ENCODE assay signal across 8 mouse cellular contexts in the genomic region with DNA sequence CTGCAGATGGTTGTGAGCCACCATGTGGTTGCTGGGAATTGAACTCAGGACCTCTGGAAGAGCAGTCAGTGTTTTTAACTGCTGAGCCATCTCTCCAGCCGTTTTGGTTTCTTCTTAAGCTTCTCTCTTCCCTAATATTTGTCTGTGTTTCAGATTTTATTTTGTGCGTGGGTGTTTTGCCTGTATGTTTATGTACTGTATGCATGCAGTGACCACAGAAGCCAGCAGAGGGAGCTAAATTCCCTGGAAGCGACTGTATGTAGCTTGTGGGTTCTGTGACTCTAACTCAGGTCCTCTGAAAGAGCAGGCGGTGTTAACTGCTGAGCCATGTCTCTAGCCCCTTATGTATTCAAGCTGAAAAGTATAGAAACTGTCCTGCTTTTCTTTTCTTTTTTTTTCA. TPM values are rescaled to one million over a fixed set of nuclear protein-coding genes. Genes with fewer than 3 reads are reported as not detected.
A peak's percentile ranks its signal among the peaks of the same experiment; 100 is the strongest.
DNase-seq lines count a peak whose midpoint lies in the region; ATAC-seq and TF ChIP-seq lines count a peak whose summit lies in the region.

No protein-coding gene starts in this region.

- H3K27ac ChIP-seq in lung, postnatal 0 days (ENCODE audit: low read length) = no peak overlapping the region
- no peak overlapping the region for H3K27ac ChIP-seq in cortical plate, adult 2 months (ENCODE audit: insufficient read depth, low read length)
- H3K27ac ChIP-seq in forebrain, embryonic 12.5 days = no peak overlapping the region

- H3K36me3 ChIP-seq in lung, postnatal 0 days (ENCODE audit: insufficient read depth, low read length) = no peaks in the 10 kb centered on the region
- no peaks in the 10 kb centered on the region for H3K36me3 ChIP-seq in forebrain, embryonic 12.5 days (replicated peaks)

- TF ChIP-seq CTCF in lung, postnatal 0 days (IDR thresholded peaks at IDR 0.05) = peak; percentile 70
- peak; percentile 36; the same call in 1 of the 2 replicates for TF ChIP-seq CTCF in cortical plate, adult 2 months (IDR thresholded peaks at IDR 0.05; ENCODE audit: extremely low read depth, insufficient read depth, low read length)

- no peak overlapping the region for H3K4me3 ChIP-seq in lung, postnatal 0 days (ENCODE audit: low read depth, low read length)
- H3K4me3 ChIP-seq in cortical plate, adult 2 months (ENCODE audit: insufficient read depth, low read length) = no peak overlapping the region
- no peak overlapping the region for H3K4me3 ChIP-seq in forebrain, embryonic 12.5 days (replicated peaks)

- no peak for ATAC-seq in lung, postnatal 0 days
- no peak for ATAC-seq in forebrain, embryonic 12.5 days (ENCODE audit: low FRiP score)

- H3K4me2 ChIP-seq in lung, postnatal 0 days (replicated peaks; ENCODE audit: low read depth, low read length) = no peak overlapping the region
- no peak overlapping the region for H3K4me2 ChIP-seq in forebrain, embryonic 12.5 days

- H3K9me3 ChIP-seq in lung, postnatal 0 days (ENCODE audit: low read length) = no peaks in the 10 kb centered on the region
- H3K9me3 ChIP-seq in forebrain, embryonic 12.5 days = no peaks in the 10 kb centered on the region

- TF ChIP-seq EP300 in lung, postnatal 0 days (IDR thresholded peaks at IDR 0.05) = no peak

- no peak for TF ChIP-seq POLR2A in cortical plate, adult 2 months (IDR thresholded peaks at IDR 0.05; ENCODE audit: extremely low read depth, insufficient read depth, low read length)

- peak; percentile 50 to 63 for DNase-seq in cerebellum, postnatal 10 days
- DNase-seq in cerebellum, adult 18-20 months = no peak
- peak; percentile 54 for DNase-seq in lung, postnatal 0 days (ENCODE audit: low spot score)
- DNase-seq in lung, postnatal 10 days = no peak
- peak; percentile 14 to 59 for DNase-seq in thymus, postnatal 10 days (ENCODE audit: low spot score in 2 of 2)
- DNase-seq in testis, postnatal 14 days (ENCODE audit: low spot score) = no peak

- H3K27me3 ChIP-seq in lung, postnatal 0 days (replicated peaks; ENCODE audit: insufficient read depth, low read length) = no peaks in the 10 kb centered on the region
- H3K27me3 ChIP-seq in forebrain, embryonic 12.5 days = peaks cover 7% of the 10 kb centered on the region; the same call in 1 of the 2 replicates

- no peak overlapping the region for H3K9ac ChIP-seq in lung, postnatal 0 days (replicated peaks; ENCODE audit: low read depth)
- H3K9ac ChIP-seq in forebrain, embryonic 12.5 days = no peak overlapping the region

- WGBS in lung, postnatal 0 days = 54% methylated on average over 4 of the region's 4 CpGs
- 59% methylated on average over 4 of the region's 4 CpGs for WGBS in forebrain, embryonic 12.5 days

- peaks cover 7% of the 10 kb centered on the region; the same call in 1 of the 2 replicates for H3K4me1 ChIP-seq in lung, postnatal 0 days (ENCODE audit: insufficient read depth, low read depth, low read length)
- no peaks in the 10 kb centered on the region for H3K4me1 ChIP-seq in cortical plate, adult 2 months (ENCODE audit: control insufficient read depth, insufficient read depth, low read length)
- peaks cover 21% of the 10 kb centered on the region for H3K4me1 ChIP-seq in forebrain, embryonic 12.5 days

RNA-seq across cellular contexts. Expression of gene Tuba1c, which starts 3.4 kb away (rescaled TPM):
- 45.1 and 53.2 TPM in 2 replicates for polyA plus RNA-seq in lung, postnatal 0 days (2015; fragmentation: Nextera tagmentation; extraction: Ambion mirVana)
- 5.5 and 7.1 TPM in 2 replicates for polyA plus RNA-seq in cortical plate, adult 2 months (2012; rRNA removed)
- 107 and 111 TPM in 2 replicates for polyA plus RNA-seq in forebrain, embryonic 12.5 days (2016; fragmentation: Nextera tagmentation; extraction: Ambion mirVana)

RNA-seq across cellular contexts. Expression of gene Prph, which starts 28.7 kb away (rescaled TPM):
- 0.32 and 0.42 TPM in 2 replicates for polyA plus RNA-seq in lung, postnatal 0 days (2015; fragmentation: Nextera tagmentation; extraction: Ambion mirVana)
- 3.1 and 3.2 TPM in 2 replicates for polyA plus RNA-seq in cortical plate, adult 2 months (2012; rRNA removed)
- 0.73 and 1.4 TPM in 2 replicates for polyA plus RNA-seq in forebrain, embryonic 12.5 days (2016; fragmentation: Nextera tagmentation; extraction: Ambion mirVana)

RNA-seq across cellular contexts. Expression of gene Troap, which starts 48.1 kb away (rescaled TPM):
- 0.95 and 0.99 TPM in 2 replicates for polyA plus RNA-seq in lung, postnatal 0 days (2015; fragmentation: Nextera tagmentation; extraction: Ambion mirVana)
- polyA plus RNA-seq in cortical plate, adult 2 months (2012; rRNA removed) = 0.76 and 1.1 TPM in 2 replicates
- polyA plus RNA-seq in forebrain, embryonic 12.5 days (2016; fragmentation: Nextera tagmentation; extraction: Ambion mirVana) = 41.6 and 48.3 TPM in 2 replicates

Comparison
In these comparisons a context has a peak if more than half of its experiments do, and no peak if none do; other contexts are left out.
1. DNase-seq: peak in cerebellum, postnatal 10 days (2 of 2), lung, postnatal 0 days (single experiment) and thymus, postnatal 10 days (2 of 2); none in cerebellum, adult 18-20 months (0 of 2), lung, postnatal 10 days (single experiment) and testis, postnatal 14 days (single experiment).
2. RNA of gene Troap, which starts 48.1 kb away (polyA plus RNA-seq): 41.6 to 48.3 TPM in forebrain, embryonic 12.5 days; 0.76 to 1.1 TPM in cortical plate, adult 2 months and 0.95 to 0.99 TPM in lung, postnatal 0 days; every median in the first group is over 10 times any median in the second.